Mouse (Mus musculus) c-Kit-positive CD71-negative TER-119-negative erythroid progenitor cells, embryonic 14.5 days (primary cell): ENCODE data around the gene Tmem38b.

Experiments used
- DNase-seq: peaks from one replicate; pipeline ENCODE4 v3.0.0-alpha.2; 2013; ENCODE audit warnings: low read depth

The Tmem38b gene

GRCm38 (mm10) chr4:53830016-53830415 lies 4.2 kb downstream of the Tmem38b start:
- DNase-seq = no peak

- DNase-seq = no peak
Observed at GRCm38 (mm10) chr4:53830579-53830978, 4.7 kb downstream of the Tmem38b start.

GRCm38 (mm10) chr4:53832321-53832720 lies 6.5 kb downstream of the Tmem38b start:
- no peak for DNase-seq

GRCm38 (mm10) chr4:53836978-53837377 lies 11.1 kb downstream of the Tmem38b start:
- DNase-seq = no peak

GRCm38 (mm10) chr4:53840158-53840870 lies 14.5 kb downstream of the Tmem38b start:
- no peak for DNase-seq

GRCm38 (mm10) chr4:53843553-53843952 lies 17.7 kb downstream of the Tmem38b start:
- DNase-seq = no peak

- no peak for DNase-seq
Observed at GRCm38 (mm10) chr4:53844835-53845619, 19.2 kb downstream of the Tmem38b start.

GRCm38 (mm10) chr4:53845656-53846055 lies 19.8 kb downstream of the Tmem38b start:
- no peak for DNase-seq

- DNase-seq = no peak
Observed at GRCm38 (mm10) chr4:53846326-53846725, 20.5 kb downstream of the Tmem38b start.

- DNase-seq = no peak
Observed at GRCm38 (mm10) chr4:53847541-53847940, 21.7 kb downstream of the Tmem38b start.

GRCm38 (mm10) chr4:53848308-53848707 lies 22.5 kb downstream of the Tmem38b start:
- no peak for DNase-seq

GRCm38 (mm10) chr4:53848816-53849215 lies 23.0 kb downstream of the Tmem38b start:
- DNase-seq = no peak

GRCm38 (mm10) chr4:53849804-53850203 lies 24.0 kb downstream of the Tmem38b start:
- no peak for DNase-seq

- no peak for DNase-seq
Observed at GRCm38 (mm10) chr4:53853333-53853732, 27.5 kb downstream of the Tmem38b start.

- peak; percentile 25 for DNase-seq
Observed at GRCm38 (mm10) chr4:53859944-53860343, 34.1 kb downstream of the Tmem38b start.

GRCm38 (mm10) chr4:53862101-53862500 lies 36.3 kb downstream of the Tmem38b start:
- DNase-seq = no peak

GRCm38 (mm10) chr4:53864098-53864820 lies 38.4 kb downstream of the Tmem38b start:
- DNase-seq = no peak

- no peak for DNase-seq
Observed at GRCm38 (mm10) chr4:53866459-53866858, 40.6 kb downstream of the Tmem38b start.

- no peak for DNase-seq
Observed at GRCm38 (mm10) chr4:53878542-53879417, 52.9 kb downstream of the Tmem38b start.

- no peak for DNase-seq
Observed at GRCm38 (mm10) chr4:53882921-53883682, 57.3 kb downstream of the Tmem38b start.
